Mouse (Mus musculus) left cerebral cortex, postnatal 14 days (tissue): ENCODE data around the gene Slco2a1. TPM values are rescaled to one million over a fixed set of nuclear protein-coding genes. Genes with fewer than 3 reads are reported as not detected.

ENCODE experiments used
- DNase-seq, 2 experiments: peaks; one replicate each; pipeline ENCODE4 v3.0.0; 2021 to 2022; ENCODE audit warnings: low spot score in 2 of 2, mixed read lengths in 1 of 2
- intact Hi-C: fragments of 180-260 bp; cut with DNase I; formaldehyde crosslinking; loops from one replicate; pipeline ENCODE4 v1.15.1; 2025
- long read RNA-seq, 2 experiments: library from polyadenylated mRNA; stranded (forward); transcript quantifications; one replicate each; pipeline ENCODE4 v2.0.0; 2021
- total RNA-seq, 2 experiments: library from RNA; stranded (reverse); gene quantifications; 2 replicates each; pipeline ENCODE4 v1.2.3; 2021

The Slco2a1 gene
- 1 to 10 TPM; 1.5 to 2.3 TPM for total RNA-seq
- long read RNA-seq, experiment 1, full-length matches to known transcripts, result 1 of 3 reads
- long read RNA-seq, experiment 1, partial matches to known transcripts, result 1 of 3 reads
- long read RNA-seq, experiment 1, other reads (novel, unspliced or antisense), result 1 of 3 reads
- long read RNA-seq, experiment 2, partial matches to known transcripts, result 1 of 2 reads
- long read RNA-seq, experiment 2, other reads (novel, unspliced or antisense), result 1 of 2 reads

- no peak for DNase-seq
- intact Hi-C loops, result no loop called here
These were observed at the start of gene Slco2a1 for GRCm38 (mm10) chr9:102988462-102988861. TSS of gene Slco2a1 (plus strand) at chr9:102988712.

GRCm38 (mm10) chr9:102942221-102942620 is 46.3 kb upstream of the Slco2a1 start:
- intact Hi-C loops, result no loop called here
- DNase-seq, result no peak

- no peak for DNase-seq
These were observed 43.6 kb upstream of the Slco2a1 start for GRCm38 (mm10) chr9:102944891-102945290.

GRCm38 (mm10) chr9:102946469-102947015 is 42.0 kb upstream of the Slco2a1 start:
- intact Hi-C loops, result no loop called here
- DNase-seq, result no peak

More at GRCm38 (mm10) chr9:102944891-102945290, 43.6 kb upstream of the Slco2a1 start:
- intact Hi-C loops, result no loop called here

GRCm38 (mm10) chr9:102948706-102949105 is 39.8 kb upstream of the Slco2a1 start:
- no peak for DNase-seq
- intact Hi-C loops, result no loop called here

GRCm38 (mm10) chr9:102951091-102951994 is 37.2 kb upstream of the Slco2a1 start:
- intact Hi-C loops, result no loop called here
- DNase-seq, result no peak

GRCm38 (mm10) chr9:102955866-102956265 is 32.6 kb upstream of the Slco2a1 start:
- no peak for DNase-seq
- intact Hi-C loops, result no loop called here

GRCm38 (mm10) chr9:102958703-102959102 is 29.8 kb upstream of the Slco2a1 start:
- DNase-seq, result no peak
- intact Hi-C loops, result no loop called here

- intact Hi-C loops, result no loop called here
- no peak for DNase-seq
These were observed 27.0 kb upstream of the Slco2a1 start for GRCm38 (mm10) chr9:102961356-102962092.

GRCm38 (mm10) chr9:102962093-102962788 is 26.3 kb upstream of the Slco2a1 start:
- no peak for DNase-seq
- intact Hi-C loops, result no loop called here

- intact Hi-C loops, result no loop called here
- DNase-seq, result no peak
These were observed 25.2 kb upstream of the Slco2a1 start for GRCm38 (mm10) chr9:102963321-102963720.

- intact Hi-C loops, result no loop called here
- no peak for DNase-seq
These were observed 23.9 kb upstream of the Slco2a1 start for GRCm38 (mm10) chr9:102964644-102965043.

- no peak for DNase-seq
- intact Hi-C loops, result no loop called here
These were observed 16.0 kb upstream of the Slco2a1 start for GRCm38 (mm10) chr9:102972393-102973050.

- intact Hi-C loops, result no loop called here
These were observed 12.6 kb upstream of the Slco2a1 start for GRCm38 (mm10) chr9:102975887-102976286.

GRCm38 (mm10) chr9:102977090-102977489 is 11.4 kb upstream of the Slco2a1 start:
- intact Hi-C loops, result no loop called here
- no peak for DNase-seq

More at GRCm38 (mm10) chr9:102975887-102976286, 12.6 kb upstream of the Slco2a1 start:
- no peak for DNase-seq

- no peak for DNase-seq
- intact Hi-C loops, result no loop called here
These were observed 10.6 kb upstream of the Slco2a1 start for GRCm38 (mm10) chr9:102977791-102978492.

GRCm38 (mm10) chr9:102979011-102979700 is 9.4 kb upstream of the Slco2a1 start:
- intact Hi-C loops, result no loop called here
- no peak for DNase-seq
